Mouse (Mus musculus) limb, embryonic 14.5 days (tissue): ENCODE data around the gene Olfr518. TPM values are rescaled to one million over a fixed set of nuclear protein-coding genes. Genes with fewer than 3 reads are reported as not detected.

Source experiments
- ATAC-seq: fragments of 200-750 bp; cut with Nextera tagmentation; 2 replicates; pipeline ENCODE4 v1.8.0; 2017; ENCODE audit warnings: low read depth, moderate number of reproducible peaks, moderate TSS enrichment; ENCODE audit not compliant: low FRiP score
- DNase-seq: peaks from one replicate; pipeline ENCODE4 v3.0.0-alpha.2; 2015; ENCODE audit warnings: low spot score
- H3K27ac ChIP-seq: fragments of 300-500 bp; sonication (generic); replicated peaks from 2 replicates; pipeline ENCODE4 v1.5.1; 2014; ENCODE audit warnings: low read depth, mild to moderate bottlenecking, low read length, moderate library complexity, mixed read lengths
- H3K27me3 ChIP-seq: fragments of 300-500 bp; sonication (generic); 2 replicates; pipeline ENCODE4 v1.6.1; 2014; ENCODE audit warnings: low read length, mixed read lengths; ENCODE audit not compliant: control insufficient read depth, insufficient read depth
- H3K36me3 ChIP-seq: fragments of 300-500 bp; sonication (generic); 2 replicates; pipeline ENCODE4 v1.6.1; 2014; ENCODE audit warnings: mild to moderate bottlenecking, low read length, moderate library complexity, mixed read lengths; ENCODE audit not compliant: control insufficient read depth, insufficient read depth
- H3K4me1 ChIP-seq: fragments of 300-500 bp; sonication (generic); 2 replicates; pipeline ENCODE4 v1.6.1; 2014; ENCODE audit warnings: antibody characterized with exemption, low read length, mixed read lengths; ENCODE audit not compliant: control insufficient read depth, insufficient read depth
- H3K4me2 ChIP-seq: fragments of 300-500 bp; sonication (generic); replicated peaks from 2 replicates; pipeline ENCODE4 v1.6.1; 2014; ENCODE audit warnings: low read depth, mild to moderate bottlenecking, low read length, moderate library complexity; ENCODE audit not compliant: severe bottlenecking
- H3K4me3 ChIP-seq: fragments of 300-500 bp; sonication (generic); replicated peaks from 2 replicates; pipeline ENCODE4 v1.5.1; 2014; ENCODE audit warnings: low read length
- H3K9ac ChIP-seq: fragments of 300-500 bp; sonication (generic); 2 replicates; pipeline ENCODE4 v1.6.1; 2014; ENCODE audit warnings: mild to moderate bottlenecking, low read depth, low read length, moderate library complexity; ENCODE audit not compliant: severe bottlenecking
- H3K9me3 ChIP-seq: fragments of 300-500 bp; sonication (generic); 2 replicates; pipeline ENCODE4 v1.6.1; 2016; ENCODE audit warnings: low read length; ENCODE audit not compliant: control insufficient read depth
- POLR2A ChIP-seq: fragments of 200-500 bp; IDR thresholded peaks from 2 replicates; pipeline ENCODE4 v1.8.0; 2012; ENCODE audit warnings: inconsistent platforms, mild to moderate bottlenecking, moderate library complexity, borderline replicate concordance; ENCODE audit not compliant: insufficient read depth, insufficient read length; ENCODE audit errors: extremely low read depth
- WGBS: fragments of 180-500 bp; shearing (Covaris S2); extraction: QIAGEN DNeasy Blood & Tissue Kit; methylation state at CpG from one replicate; pipeline ENCODE4 v1.1.7; 2014; 5-methylcytosine and 5-hydroxymethylcytosine counted together
- polyA plus RNA-seq, 2 experiments: library from polyadenylated mRNA; depleted of rRNA in 1 of 2; stranded (reverse) in 1 of 2; unstranded in 1 of 2; fragments of >200 nt; fragmentation: Nextera tagmentation in 1 of 2; extraction: Ambion mirVana in 1 of 2; gene quantifications; 2 replicates each; pipeline versions ENCODE4 v1.2.1 to v1.2.3; 2012 to 2014

The Olfr518 gene
- polyA plus RNA-seq, 2 experiments = not detected

DNA sequence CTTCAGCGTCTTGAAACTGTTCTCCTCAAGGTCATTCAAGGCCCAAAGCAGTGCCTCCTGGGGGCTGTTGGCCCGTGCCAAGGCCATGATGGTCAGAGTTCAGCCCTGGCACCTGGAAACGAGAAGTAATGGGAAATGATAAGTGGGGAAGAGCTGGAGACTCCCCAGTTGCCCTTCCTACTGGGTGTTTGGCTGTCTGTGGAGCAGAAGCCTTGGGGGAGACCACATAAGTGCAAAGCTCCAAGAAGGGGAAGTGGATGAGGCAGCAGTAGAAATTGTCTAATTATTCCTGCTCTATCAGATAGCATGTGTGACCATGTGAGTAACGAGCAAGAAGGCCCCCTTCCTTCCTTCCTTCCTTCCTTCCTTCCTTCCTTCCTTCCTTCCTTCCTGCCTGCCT is 42.2 kb upstream of the Olfr518 start:
- no peak for DNase-seq
- ATAC-seq = no peak
- no peaks in the 10 kb centered on the region for H3K4me1 ChIP-seq
- H3K4me2 ChIP-seq = no peak overlapping the region
- 69% methylated on average over 3 of the region's 4 CpGs for WGBS
- no peaks in the 10 kb centered on the region for H3K9me3 ChIP-seq
- no peaks in the 10 kb centered on the region for H3K27me3 ChIP-seq
- no peak overlapping the region for H3K4me3 ChIP-seq
- no peak overlapping the region for H3K9ac ChIP-seq
- no peak overlapping the region for H3K27ac ChIP-seq
- no peak for TF ChIP-seq POLR2A
- no peaks in the 10 kb centered on the region for H3K36me3 ChIP-seq

GRCm38 (mm10) chr7:108903969-108904368 is 19.2 kb upstream of the Olfr518 start:
- Histone ChIP-seq H3K4me1 (no peaks in the 10 kb centered on the region), H3K9ac (no peak overlapping the region), H3K36me3 (no peaks in the 10 kb centered on the region), H3K9me3 (no peaks in the 10 kb centered on the region), H3K4me3 (no peak overlapping the region), H3K27me3 (no peaks in the 10 kb centered on the region), H3K27ac (no peak overlapping the region), H3K4me2 (no peak overlapping the region)
- TF ChIP-seq POLR2A = no peak
- ATAC-seq (no peak), DNase-seq (no peak)
- WGBS = 78% methylated on average over 2 of the region's 2 CpGs

GRCm38 (mm10) chr7:108894320-108894719 is 9.5 kb upstream of the Olfr518 start, which contains the start of gene Olfr519:
TSS of gene Olfr519 (minus strand) at chr7:108894420.
- Histone ChIP-seq H3K36me3 (no peaks in the 10 kb centered on the region), H3K27me3 (no peaks in the 10 kb centered on the region), H3K9me3 (no peaks in the 10 kb centered on the region), H3K27ac (no peak within 1 kb of the TSS), H3K4me3 (no peak within 1 kb of the TSS), H3K4me1 (no peaks in the 10 kb centered on the region), H3K9ac (no peak within 1 kb of the TSS), H3K4me2 (no peak within 1 kb of the TSS)
- no peak for TF ChIP-seq POLR2A
- no peak for ATAC-seq
- DNase-seq = no peak
- 90% methylated on average over 5 of the region's 5 CpGs for WGBS

DNA sequence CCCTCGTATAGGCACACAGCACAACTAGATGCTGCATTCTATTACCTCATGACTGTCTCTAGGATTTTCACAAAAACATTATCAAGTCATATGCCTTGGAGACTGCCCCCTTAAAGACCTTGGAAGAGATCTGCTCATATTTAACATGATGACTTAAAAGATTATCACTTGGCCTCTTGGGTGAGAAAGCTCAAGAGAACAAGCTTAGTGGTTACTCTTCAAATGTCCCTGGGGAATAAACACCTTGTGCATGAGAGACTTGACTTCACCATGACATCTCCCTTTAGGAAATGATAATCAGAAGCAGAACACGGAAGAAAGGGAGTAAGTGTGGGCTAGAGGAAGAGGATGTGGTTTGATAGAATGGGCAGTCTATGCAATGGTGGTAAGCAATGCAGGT is 12.5 kb downstream of the Olfr518 start, which contains the start of gene Olfr517:
Gene Olfr517, minus strand, starts transcription at position 101 of the 400 bp plus-strand sequence.
- no peaks in the 10 kb centered on the region for H3K27me3 ChIP-seq
- DNase-seq = no peak
- no peak for ATAC-seq
- H3K27ac ChIP-seq = no peak within 1 kb of the TSS
- WGBS = 52% methylated on average over 2 of the region's 2 CpGs
- H3K4me3 ChIP-seq = no peak within 1 kb of the TSS
- H3K4me1 ChIP-seq = no peaks in the 10 kb centered on the region
- TF ChIP-seq POLR2A = no peak
- H3K9ac ChIP-seq = no peak within 1 kb of the TSS
- H3K4me2 ChIP-seq = no peak within 1 kb of the TSS
- no peaks in the 10 kb centered on the region for H3K9me3 ChIP-seq
- no peaks in the 10 kb centered on the region for H3K36me3 ChIP-seq

DNA sequence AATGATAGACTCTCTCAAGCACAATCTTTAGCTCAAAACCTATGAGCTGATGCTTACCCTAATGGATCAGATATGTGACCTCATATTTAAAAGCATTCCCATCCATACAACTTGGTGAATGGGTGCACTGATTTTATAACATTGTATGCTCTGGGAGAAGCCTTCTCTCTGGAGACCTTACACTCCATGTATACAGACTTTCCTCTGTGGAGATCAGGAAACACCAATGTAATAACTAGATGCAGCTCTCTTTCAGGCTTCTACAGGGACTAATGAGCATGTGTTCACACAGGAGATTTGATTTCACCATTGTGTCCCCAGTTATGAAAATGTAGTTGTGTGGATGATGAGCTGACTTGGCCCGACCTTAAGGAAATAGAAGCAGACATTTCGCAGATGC is 34.4 kb downstream of the Olfr518 start, which contains the start of gene Olfr516:
Gene Olfr516, minus strand, starts transcription at position 101 of the 400 bp plus-strand sequence.
- Histone ChIP-seq H3K27me3 (no peaks in the 10 kb centered on the region), H3K4me3 (no peak within 1 kb of the TSS), H3K36me3 (no peaks in the 10 kb centered on the region), H3K27ac (no peak within 1 kb of the TSS), H3K9ac (no peak within 1 kb of the TSS), H3K9me3 (no peaks in the 10 kb centered on the region), H3K4me2 (no peak within 1 kb of the TSS), H3K4me1 (no peaks in the 10 kb centered on the region)
- ATAC-seq (no peak), DNase-seq (no peak)
- no peak for TF ChIP-seq POLR2A
- 88% methylated on average over 2 of the region's 2 CpGs for WGBS

Other genes with a start within 250 kb of the Olfr518 start
- gene Olfr509, start 233.1 kb downstream of the Olfr518 start, polyA plus RNA-seq (2012; rRNA removed) = not detected in 2 replicates
- not detected in 2 replicates for gene Olfr509, start 233.1 kb downstream of the Olfr518 start, polyA plus RNA-seq (2014; fragmentation: Nextera tagmentation; extraction: Ambion mirVana)
- not detected in 2 replicates for gene Olfr510, start 218.6 kb downstream of the Olfr518 start, polyA plus RNA-seq (2012; rRNA removed)
- gene Olfr510, start 218.6 kb downstream of the Olfr518 start, polyA plus RNA-seq (2014; fragmentation: Nextera tagmentation; extraction: Ambion mirVana) = not detected in 2 replicates
- gene Olfr512, start 171.7 kb downstream of the Olfr518 start, polyA plus RNA-seq (2012; rRNA removed) = not detected in 2 replicates
- gene Olfr512, start 171.7 kb downstream of the Olfr518 start, polyA plus RNA-seq (2014; fragmentation: Nextera tagmentation; extraction: Ambion mirVana) = not detected in 2 replicates
- gene Olfr513, start 134.0 kb downstream of the Olfr518 start, polyA plus RNA-seq (2012; rRNA removed) = not detected in 2 replicates
- gene Olfr513, start 134.0 kb downstream of the Olfr518 start, polyA plus RNA-seq (2014; fragmentation: Nextera tagmentation; extraction: Ambion mirVana) = not detected in 2 replicates
- not detected in 2 replicates for gene Olfr514, start 59.0 kb downstream of the Olfr518 start, polyA plus RNA-seq (2012; rRNA removed)
- not detected in 2 replicates for gene Olfr514, start 59.0 kb downstream of the Olfr518 start, polyA plus RNA-seq (2014; fragmentation: Nextera tagmentation; extraction: Ambion mirVana)
- not detected in 2 replicates for gene Olfr516, start 34.5 kb downstream of the Olfr518 start, polyA plus RNA-seq (2012; rRNA removed)
- not detected in 2 replicates for gene Olfr516, start 34.5 kb downstream of the Olfr518 start, polyA plus RNA-seq (2014; fragmentation: Nextera tagmentation; extraction: Ambion mirVana)
- gene Olfr517, start 12.6 kb downstream of the Olfr518 start, polyA plus RNA-seq (2012; rRNA removed) = not detected in 2 replicates
- gene Olfr517, start 12.6 kb downstream of the Olfr518 start, polyA plus RNA-seq (2014; fragmentation: Nextera tagmentation; extraction: Ambion mirVana) = not detected in 2 replicates
- not detected in 2 replicates for gene Olfr519, start 9.4 kb upstream of the Olfr518 start, polyA plus RNA-seq (2012; rRNA removed)
- not detected in 2 replicates for gene Olfr519, start 9.4 kb upstream of the Olfr518 start, polyA plus RNA-seq (2014; fragmentation: Nextera tagmentation; extraction: Ambion mirVana)
- 0.10 and 0.19 TPM in 2 replicates for gene Nlrp10, start 45.2 kb upstream of the Olfr518 start, polyA plus RNA-seq (2012; rRNA removed)
- gene Nlrp10, start 45.2 kb upstream of the Olfr518 start, polyA plus RNA-seq (2014; fragmentation: Nextera tagmentation; extraction: Ambion mirVana) = 0.10 and 0.25 TPM in 2 replicates
- gene Eif3f, start 49.4 kb upstream of the Olfr518 start, polyA plus RNA-seq (2012; rRNA removed) = 122 and 141 TPM in 2 replicates
- gene Eif3f, start 49.4 kb upstream of the Olfr518 start, polyA plus RNA-seq (2014; fragmentation: Nextera tagmentation; extraction: Ambion mirVana) = 120 and 123 TPM in 2 replicates
- 14.1 and 15.5 TPM in 2 replicates for gene Tub, start 65.3 kb upstream of the Olfr518 start, polyA plus RNA-seq (2012; rRNA removed)
- gene Tub, start 65.3 kb upstream of the Olfr518 start, polyA plus RNA-seq (2014; fragmentation: Nextera tagmentation; extraction: Ambion mirVana) = 4.0 TPM in 2 replicates
- gene Ric3, start 198.3 kb upstream of the Olfr518 start, polyA plus RNA-seq (2012; rRNA removed) = 2.6 and 3.2 TPM in 2 replicates
- 4.1 and 4.7 TPM in 2 replicates for gene Ric3, start 198.3 kb upstream of the Olfr518 start, polyA plus RNA-seq (2014; fragmentation: Nextera tagmentation; extraction: Ambion mirVana)